Mouse (Mus musculus) CH12.LX (cell line): ENCODE measurements around the gene 1700080E11Rik.

Experiments used
- CHD1 ChIP-seq: IDR thresholded peaks from 2 replicates; pipeline ENCODE4 v1.6.1; 2012; ENCODE audit warnings: low read depth, low read length, improper control_type of control experiment, inconsistent platforms
- CTCF ChIP-seq, 2 experiments: IDR thresholded peaks in 1 of 2; conservative IDR thresholded peaks in 1 of 2; 2 replicates each; pipeline ENCODE4 v1.5.1; 2011 to 2012; ENCODE audit warnings: low read depth in 2 of 2, low read length in 2 of 2, improper control_type of control experiment in 1 of 2, inconsistent platforms in 1 of 2, mild to moderate bottlenecking in 1 of 2, moderate library complexity in 1 of 2
- MAFK ChIP-seq: IDR thresholded peaks from 2 replicates; pipeline ENCODE4 v1.6.1; 2011; ENCODE audit warnings: low read length, improper control_type of control experiment; ENCODE audit not compliant: insufficient replicate concordance
- MAZ ChIP-seq: IDR thresholded peaks from 2 replicates; pipeline ENCODE4 v1.6.1; 2012; ENCODE audit warnings: low read depth, mild to moderate bottlenecking, inconsistent platforms, low read length, improper control_type of control experiment, moderate library complexity
- MYC ChIP-seq: IDR thresholded peaks from 2 replicates; pipeline ENCODE4 v1.6.1; 2011; ENCODE audit warnings: low read depth, mild to moderate bottlenecking, improper control_type of control experiment, low read length
- ZC3H11A ChIP-seq: IDR thresholded peaks from 2 replicates; pipeline ENCODE4 v1.6.1; 2012; ENCODE audit warnings: low read depth, mild to moderate bottlenecking, inconsistent platforms, low read length, improper control_type of control experiment
- ZKSCAN1 ChIP-seq: IDR thresholded peaks from 2 replicates; pipeline ENCODE4 v1.6.1; 2012; ENCODE audit warnings: low read depth, inconsistent platforms, low read length, improper control_type of control experiment, borderline replicate concordance

DNA sequence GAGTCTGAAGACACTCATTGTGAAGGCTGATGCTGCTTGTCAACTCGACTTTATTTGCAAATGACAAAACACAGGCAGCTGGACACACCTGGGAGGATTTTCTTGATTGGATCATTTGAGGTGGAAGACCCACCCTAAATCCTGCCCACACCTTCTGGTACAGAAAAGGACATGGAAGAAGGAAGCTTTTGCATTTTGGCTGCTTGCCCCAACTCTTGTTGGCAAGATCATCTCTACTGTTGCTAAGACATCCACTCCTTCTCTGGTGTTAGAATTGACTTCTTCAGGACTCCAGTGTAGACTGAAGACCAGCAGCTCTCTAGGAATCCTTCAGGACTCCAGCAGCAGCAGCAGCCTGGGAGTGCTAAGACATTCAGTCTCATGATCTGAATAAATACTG lies 43.0 kb downstream of the 1700080E11Rik start:
- TF ChIP-seq ZKSCAN1 (no peak), CTCF (conservative IDR thresholded peaks at IDR 0.05 in 1 of 2, IDR thresholded peaks at IDR 0.05 in 1 of 2; ENCODE audit: low read depth in 2 of 2, low read length in 2 of 2) (no peak), ZC3H11A (no peak), CHD1 (no peak), MYC (no peak), MAZ (no peak), MAFK (no peak)
